Mouse (Mus musculus): ENCODE results near the gene Foxm1.

Gene Foxm1

DNA sequence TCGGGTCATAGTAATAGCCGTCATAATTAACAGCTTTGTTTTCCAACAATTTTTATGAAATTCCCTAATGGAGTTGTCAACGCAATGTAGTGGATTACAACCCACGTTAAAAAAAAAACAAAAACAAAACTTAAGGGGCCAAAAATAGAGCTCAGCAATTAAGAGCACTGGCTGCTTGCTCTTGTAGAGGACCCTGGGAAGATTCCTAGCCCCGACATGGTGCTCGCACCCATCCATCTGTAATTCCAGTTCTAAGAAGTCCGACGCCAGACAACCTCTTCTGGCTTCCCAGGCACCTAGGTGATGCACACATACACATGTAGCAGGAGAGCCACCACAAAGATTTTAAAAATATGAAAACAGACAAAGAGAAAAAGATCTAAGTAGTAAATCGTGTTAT is 62.3 kb downstream of the Foxm1 start:
- no peak for DNase-seq

All from thymus, postnatal 36 days (tissue).